Mouse (Mus musculus): ENCODE results near the gene Sgip1.

DNA sequence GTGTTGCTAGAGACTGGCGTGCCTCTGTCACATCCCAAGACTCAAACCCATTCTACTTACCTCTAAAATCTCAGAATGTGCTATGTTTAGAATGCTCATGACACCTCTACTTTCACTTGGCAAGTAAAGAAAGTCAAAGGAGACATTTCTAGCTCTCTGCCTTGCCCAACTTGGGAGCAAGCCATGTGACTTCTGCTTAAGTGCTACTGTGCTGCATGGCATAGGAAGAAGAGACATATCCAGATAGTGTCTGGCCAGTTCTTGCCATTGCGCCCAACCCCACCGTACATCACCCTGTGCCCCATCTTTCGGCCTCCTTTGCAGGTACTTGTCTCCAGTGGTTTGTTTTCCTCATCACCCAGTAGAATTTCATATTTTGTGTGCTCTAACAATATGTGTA is 60.8 kb downstream of the Sgip1 start:
- TF ChIP-seq SMC3 (IDR thresholded peaks at IDR 0.05; ENCODE audit: low read depth, low read length) (no peak), ZMIZ1 (IDR thresholded peaks at IDR 0.05; ENCODE audit: low read depth, low read length) (no peak), POLR2A (IDR thresholded peaks at IDR 0.05; ENCODE audit: control insufficient read depth in 1 of 2, insufficient read depth in 1 of 2, low read depth in 1 of 2, low read length in 2 of 2, poor library complexity in 1 of 2) (no peak), MAX (IDR thresholded peaks at IDR 0.05; ENCODE audit: low read length) (no peak), ETS1 (IDR thresholded peaks at IDR 0.05; ENCODE audit: low read depth, low read length) (no peak), ZC3H11A (IDR thresholded peaks at IDR 0.05; ENCODE audit: low read depth, low read length) (no peak), BHLHE40 (IDR thresholded peaks at IDR 0.05; ENCODE audit: borderline replicate concordance, low read depth, low read length) (no peak), E2F4 (IDR thresholded peaks at IDR 0.05; ENCODE audit: borderline replicate concordance, low read depth, low read length) (no peak), GATA1 (IDR thresholded peaks at IDR 0.05; ENCODE audit: low read depth, low read length) (no peak), GABPA (IDR thresholded peaks at IDR 0.05; ENCODE audit: low read depth, low read length) (no peak), RAD21 (IDR thresholded peaks at IDR 0.05; ENCODE audit: low read depth, low read length) (no peak), CTCF (IDR thresholded peaks at IDR 0.05 in 2 of 3, conservative IDR thresholded peaks at IDR 0.05 in 1 of 3; ENCODE audit: control insufficient read depth in 1 of 3, insufficient read depth in 1 of 3, low read depth in 2 of 3, low read length in 3 of 3, poor library complexity in 1 of 3, severe bottlenecking in 1 of 3) (no peak), MXI1 (IDR thresholded peaks at IDR 0.05; ENCODE audit: low read depth, low read length) (no peak)
